Mouse (Mus musculus) colon, adult 2 months (tissue): ENCODE results near the gene Ranbp6. TPM values are rescaled to one million over a fixed set of nuclear protein-coding genes. Genes with fewer than 3 reads are reported as not detected.

Experiments used
- polyA plus RNA-seq: library from polyadenylated mRNA; depleted of rRNA; stranded (reverse); fragments of >200 nt; gene quantifications from 2 replicates; pipeline ENCODE4 v1.2.3, GENCODE M21; 2012; rRNA removed

Gene Ranbp6
- polyA plus RNA-seq, result 0.71 and 0.89 TPM in 2 replicates

GRCm38 (mm10) chr19:29812581-29813460, at the start of gene Ranbp6:
Gene Ranbp6 (minus strand): TSS chr19:29812974.

GRCm38 (mm10) chr19:29805917-29806785, 6.6 kb downstream of the Ranbp6 start, which contains the start of gene 9930021J03Rik:
Gene 9930021J03Rik (minus strand): TSS chr19:29805989.

Other genes starting within 250 kb of the Ranbp6 start
- gene Ermp1, start 164.6 kb downstream of the Ranbp6 start, polyA plus RNA-seq, result 24.9 and 33.1 TPM in 2 replicates
- not detected in 2 replicates for gene Mlana, start 115.2 kb downstream of the Ranbp6 start, polyA plus RNA-seq
- 3.6 and 3.8 TPM in 2 replicates for gene 9930021J03Rik, start 7.0 kb downstream of the Ranbp6 start, polyA plus RNA-seq
- gene Il33, start 112.1 kb upstream of the Ranbp6 start, polyA plus RNA-seq, result 1.2 and 1.8 TPM in 2 replicates
- gene Trpd52l3, start 190.8 kb upstream of the Ranbp6 start, polyA plus RNA-seq, result not detected in 2 replicates
- gene Uhrf2, start 217.5 kb upstream of the Ranbp6 start, polyA plus RNA-seq, result 35.1 and 39.2 TPM in 2 replicates